Mouse (Mus musculus) adrenal gland, postnatal 25 days (tissue): ENCODE results near the gene Ephb3. TPM values are rescaled to one million over a fixed set of nuclear protein-coding genes. Genes with fewer than 3 reads are reported as not detected.
A peak's percentile ranks its signal among the peaks of the same experiment; 100 is the strongest.

Experiments used
- DNase-seq: peaks from one replicate; pipeline ENCODE4 v3.0.0; 2021; ENCODE audit warnings: mixed read lengths
- microRNA-seq, 2 experiments: library from miRNA; unstranded; fragments of <30 nt; microRNA quantifications; one replicate each; pipeline ENCODE4 v1.2.0; 2021
- total RNA-seq: library from RNA; stranded (reverse); gene quantifications from 2 replicates; pipeline ENCODE4 v1.2.3, GENCODE M21; 2021

Ephb3 gene
- total RNA-seq, 1 experiment from 2014 or later = 1.9 TPM

DNA sequence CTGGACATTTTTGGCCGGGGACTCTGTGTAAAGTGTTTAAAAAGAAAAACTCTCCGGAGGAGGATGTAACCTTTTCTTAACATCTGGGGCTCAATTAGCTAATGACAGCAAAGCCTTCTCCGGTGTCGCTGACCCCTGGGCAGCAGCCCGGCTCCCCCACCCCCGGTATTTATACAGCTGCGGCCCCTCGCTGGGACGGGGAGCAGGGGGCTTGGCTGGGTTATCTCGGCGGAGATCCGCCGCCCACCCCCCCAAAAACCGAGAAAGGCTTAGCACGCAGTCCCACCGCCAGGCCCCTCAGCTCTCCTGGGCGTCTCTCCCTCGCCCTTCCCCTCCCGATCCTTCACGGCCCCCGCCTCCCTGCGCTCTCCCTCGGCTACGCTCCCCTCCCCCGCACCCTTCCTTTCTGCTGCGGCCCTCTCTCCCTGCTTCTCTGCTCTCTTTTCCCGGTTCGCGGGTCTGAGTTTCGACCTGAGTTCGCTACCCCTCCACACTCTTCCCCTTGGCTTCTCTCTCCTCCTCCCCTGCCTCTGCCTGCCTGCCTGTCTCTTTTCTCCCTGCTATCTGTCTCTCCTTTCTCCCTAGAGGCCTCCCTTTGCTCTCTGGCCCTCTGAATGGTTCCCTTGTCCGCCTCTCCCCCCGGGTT, 42.0 kb downstream of the Ephb3 start:
- DNase-seq = peak; percentile 41

DNA sequence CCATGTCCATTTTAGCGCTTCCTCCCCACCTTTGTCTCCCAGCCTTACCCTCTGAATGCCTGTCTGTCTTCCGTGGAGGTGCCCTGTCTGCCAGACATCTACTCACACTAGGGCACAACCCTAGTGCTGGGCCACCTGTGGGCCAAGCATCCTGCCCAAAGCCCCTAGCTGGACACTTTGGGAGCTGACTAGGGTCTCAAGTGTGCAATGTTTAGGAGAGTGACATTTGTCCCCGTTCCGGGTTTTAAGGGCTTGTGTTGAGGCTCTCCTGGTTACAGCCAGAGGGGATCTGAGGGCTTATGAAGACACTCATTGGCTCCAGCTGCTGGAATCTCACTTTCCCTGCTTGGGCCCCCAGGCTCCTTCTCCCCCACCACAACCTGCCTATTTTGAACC, 42.5 kb downstream of the Ephb3 start:
- no peak for DNase-seq

DNA sequence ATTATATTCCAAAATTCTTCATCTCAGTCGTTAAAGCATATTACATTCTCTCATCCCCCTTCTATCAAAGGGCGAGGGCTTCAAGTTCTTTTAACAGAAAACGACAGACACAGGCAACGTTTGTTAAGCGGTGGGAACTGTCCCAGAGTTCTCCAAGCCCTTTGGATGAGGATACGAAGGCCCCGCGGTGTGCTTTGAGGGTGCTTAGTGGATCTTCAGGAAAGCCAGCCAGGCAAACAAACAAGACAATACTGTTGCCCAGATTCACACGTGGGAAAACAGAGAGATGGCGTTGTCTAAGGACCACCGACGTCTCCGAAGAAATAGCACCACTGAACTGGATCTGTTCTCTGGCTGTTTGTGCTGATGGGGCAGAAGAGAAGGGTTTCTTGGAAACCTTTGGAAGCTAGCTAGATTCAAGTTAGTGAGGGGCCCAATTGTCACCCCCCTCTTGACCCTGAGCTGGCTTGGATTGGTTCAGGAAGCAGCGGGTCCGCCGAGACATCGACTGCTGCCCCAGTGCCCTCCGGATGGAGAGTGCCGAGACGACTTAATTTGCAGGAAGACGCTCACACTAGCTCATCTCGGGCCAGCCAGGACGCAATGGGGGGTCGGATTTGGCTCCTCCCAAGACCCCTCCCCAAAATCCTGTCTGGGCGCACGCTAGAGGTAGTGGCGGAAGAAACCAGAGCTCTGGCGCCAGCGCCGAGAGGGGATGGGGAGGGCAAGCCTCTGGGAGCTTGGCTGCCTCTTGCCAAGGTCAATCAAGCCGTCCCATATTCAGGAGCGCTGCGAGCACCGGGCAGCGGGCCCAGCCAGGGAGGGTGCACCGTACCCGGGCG, 43.5 kb downstream of the Ephb3 start:
- peak; percentile 82 for DNase-seq

DNA sequence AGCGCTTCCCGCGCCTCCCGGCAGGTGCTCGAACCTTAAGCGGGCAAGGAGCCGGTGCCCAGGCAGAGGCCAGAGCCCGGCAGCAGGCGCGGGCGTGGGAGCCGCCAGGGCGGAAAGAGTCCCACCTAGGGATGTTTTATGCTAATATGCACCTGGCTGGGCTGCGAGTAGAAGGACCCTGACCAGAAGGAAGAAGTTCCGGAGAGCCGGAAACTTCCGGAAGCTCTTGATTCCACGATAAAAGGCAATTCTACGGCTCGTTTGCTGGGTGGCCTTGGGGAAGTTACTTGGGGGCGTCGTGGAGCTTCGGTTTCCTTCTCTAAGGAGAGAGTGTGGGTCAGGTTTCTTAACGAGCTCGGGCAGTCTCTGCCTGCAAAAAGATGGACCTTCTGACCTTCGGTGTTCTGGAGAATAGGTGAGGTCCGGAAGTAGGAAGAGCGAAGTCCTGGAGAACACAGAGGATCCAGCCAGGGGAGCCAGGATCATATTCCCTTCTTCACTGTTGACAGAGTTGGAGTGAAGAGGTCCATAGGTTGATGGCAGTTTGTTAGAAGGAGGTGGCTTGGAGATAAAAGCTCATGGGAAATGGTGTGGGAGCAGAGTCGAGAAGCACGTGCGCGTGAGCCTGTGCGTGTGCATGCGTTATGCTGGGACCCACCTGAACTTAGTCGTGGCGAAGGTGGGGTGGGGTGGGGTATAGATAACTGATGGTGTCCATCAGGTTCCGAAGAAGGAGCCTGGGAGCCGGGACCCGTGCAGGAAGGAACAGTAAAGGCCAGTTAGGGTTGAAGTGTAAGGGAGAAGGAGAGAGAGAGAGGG, 44.4 kb downstream of the Ephb3 start:
- DNase-seq = no peak

DNA sequence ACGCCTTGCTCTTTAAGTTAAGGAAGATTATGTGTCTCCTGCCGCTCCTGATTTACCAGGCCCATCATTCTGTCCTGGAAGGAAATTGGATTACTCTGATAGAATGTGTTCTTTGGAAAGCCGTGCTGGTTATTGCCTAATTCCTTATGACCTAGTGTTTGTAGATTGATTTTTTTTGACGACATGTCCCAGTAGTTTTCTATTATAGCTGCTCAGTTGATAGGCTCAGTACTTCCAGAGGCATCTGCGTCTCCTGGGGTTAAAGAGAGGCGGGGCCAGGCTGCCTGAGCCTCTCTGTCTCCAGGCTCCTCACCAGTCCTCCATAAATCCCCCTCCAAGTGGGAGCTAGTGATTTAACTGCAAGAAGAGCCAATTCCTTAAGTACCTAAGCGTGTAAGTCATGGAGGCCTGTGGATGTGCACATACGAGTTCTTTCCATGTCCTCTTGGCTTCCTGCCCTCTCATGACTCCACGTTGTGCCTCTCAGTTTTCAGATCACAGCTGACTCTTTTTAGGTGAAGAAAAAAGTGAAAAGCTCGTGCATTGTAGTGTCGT, 47.9 kb downstream of the Ephb3 start:
- DNase-seq = no peak

DNA sequence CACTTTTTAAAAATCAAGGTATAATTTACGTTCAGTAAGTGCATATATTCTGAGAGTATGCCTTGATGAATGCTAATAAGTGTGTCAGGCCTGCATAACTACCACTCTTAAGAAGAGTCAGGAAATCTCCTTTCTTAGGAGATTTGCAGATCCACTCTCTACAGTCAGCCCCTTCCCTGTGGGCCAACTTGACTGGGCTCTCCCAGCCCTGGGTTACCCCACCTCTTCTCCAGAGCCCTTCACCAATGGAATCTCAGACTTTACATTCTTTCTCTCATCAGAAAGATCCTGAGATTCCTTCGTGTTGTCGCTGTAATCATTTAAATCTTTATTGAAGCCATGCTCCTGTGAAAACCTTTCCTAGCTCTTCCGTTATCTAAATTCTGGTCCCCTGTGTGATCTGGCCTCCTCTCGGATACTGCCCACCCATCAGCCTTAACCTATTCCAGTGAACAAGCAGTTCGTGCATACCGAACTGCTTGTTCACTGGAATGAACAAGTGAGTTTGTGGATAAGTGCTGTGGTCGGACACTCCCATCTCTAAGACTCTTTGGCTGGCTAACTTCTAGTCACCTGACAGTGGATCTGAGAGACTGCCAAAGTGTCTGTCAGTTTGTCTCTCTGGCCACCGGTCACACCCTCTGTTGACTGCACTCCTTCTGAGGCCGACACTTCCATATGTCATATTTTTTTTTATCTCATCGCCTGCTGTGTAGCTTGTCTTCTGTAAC, 51.2 kb downstream of the Ephb3 start:
- DNase-seq = no peak

DNA sequence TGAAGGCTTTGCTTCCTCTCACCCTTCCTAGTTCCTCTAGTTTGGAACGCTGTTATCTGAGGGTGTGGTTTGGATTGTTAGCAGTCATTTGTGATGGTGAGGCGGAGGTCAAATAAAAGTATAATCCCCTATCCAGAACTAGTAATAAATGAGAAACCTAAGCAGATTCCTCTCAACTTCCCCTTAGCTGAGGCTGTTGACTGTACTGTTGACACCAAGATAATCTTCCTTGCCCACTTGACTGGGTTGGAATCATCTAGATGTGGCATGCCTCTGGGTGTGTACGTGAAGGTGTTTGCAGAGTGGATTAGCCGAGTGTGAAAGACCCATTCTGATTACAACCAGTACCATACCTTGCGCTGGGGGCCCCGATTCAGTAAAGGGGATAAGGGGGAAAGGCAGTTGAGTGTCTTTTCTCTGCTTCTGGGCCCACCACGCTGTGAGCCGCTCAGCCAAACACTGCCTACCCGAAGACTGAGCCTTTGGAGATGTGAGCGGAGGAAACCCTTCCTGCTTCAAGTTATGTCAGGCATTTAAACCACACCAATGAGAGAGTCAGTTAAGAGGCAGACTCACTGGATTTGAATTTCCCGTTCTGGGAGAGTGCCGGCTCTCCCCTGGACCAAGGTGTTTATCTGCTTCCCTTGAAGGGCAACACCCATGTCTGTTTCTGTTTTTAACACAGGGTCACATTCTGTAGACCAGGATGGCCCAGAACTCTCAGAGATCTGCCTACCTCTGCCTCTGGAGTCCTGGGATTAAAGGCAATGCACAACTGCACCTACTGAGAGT, 52.2 kb downstream of the Ephb3 start:
- no peak for DNase-seq

DNA sequence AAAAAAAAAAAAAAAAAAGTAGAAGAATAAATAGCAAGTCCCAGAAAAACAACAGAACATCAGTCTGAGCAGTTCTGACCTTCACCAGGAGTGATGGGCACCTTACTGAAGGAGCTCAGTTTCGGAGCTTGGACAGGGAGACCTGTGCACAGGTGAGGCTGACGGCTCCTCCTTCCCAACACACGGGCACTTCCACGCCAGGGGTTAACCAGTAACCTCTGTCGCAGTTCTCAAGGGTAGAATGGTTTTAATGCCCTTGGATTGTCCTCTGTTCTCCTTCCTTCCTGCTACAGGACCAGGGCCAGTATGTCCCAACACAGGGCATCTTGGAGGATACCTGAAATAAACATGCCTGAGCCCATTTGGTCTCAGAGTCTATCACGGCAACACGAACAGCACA, 60.9 kb downstream of the Ephb3 start:
- DNase-seq = no peak

DNA sequence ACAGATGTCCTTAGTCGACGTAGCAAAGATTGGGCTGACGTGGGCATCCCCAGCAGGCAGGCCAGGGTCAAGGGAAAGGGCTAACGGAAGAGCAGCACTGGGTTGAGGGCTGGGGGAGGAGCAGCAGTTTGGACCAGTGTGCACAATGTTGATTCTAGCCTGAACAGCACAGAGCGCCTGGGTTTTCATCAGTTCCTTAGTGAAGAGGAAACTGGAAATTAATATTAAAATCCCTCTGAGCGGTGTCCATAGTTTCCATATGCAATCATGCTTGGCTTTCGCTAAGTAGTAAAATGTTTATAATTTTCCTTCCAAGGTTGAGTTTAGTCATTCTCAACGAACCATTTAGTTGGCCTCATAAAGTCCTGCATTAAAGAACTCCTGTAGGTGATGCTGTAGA, 65.2 kb downstream of the Ephb3 start:
- no peak for DNase-seq

DNA sequence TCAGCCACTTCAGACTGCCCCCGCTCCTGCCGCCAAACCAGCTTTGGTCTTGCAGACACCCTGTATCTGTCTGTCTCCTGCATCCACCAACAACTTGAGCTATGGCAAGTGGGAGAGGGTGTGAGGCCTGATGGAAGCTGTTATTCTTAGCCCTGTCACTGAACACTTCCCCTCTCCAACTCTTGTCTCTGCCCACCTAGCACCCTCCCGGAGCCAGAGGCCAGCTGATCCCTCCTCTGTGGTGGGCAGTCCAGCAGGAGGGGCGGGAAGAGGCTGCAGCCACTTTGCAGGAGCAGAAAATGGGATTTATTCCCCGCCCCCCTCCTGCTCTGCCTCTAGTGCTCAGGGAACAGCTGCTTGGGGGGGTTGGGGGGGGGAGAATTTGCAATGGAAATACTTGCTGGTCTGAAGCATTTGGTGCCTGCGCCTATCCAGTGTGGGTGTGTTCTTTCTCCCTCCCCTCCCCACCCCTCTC, 67.3 kb downstream of the Ephb3 start:
- no peak for DNase-seq

DNA sequence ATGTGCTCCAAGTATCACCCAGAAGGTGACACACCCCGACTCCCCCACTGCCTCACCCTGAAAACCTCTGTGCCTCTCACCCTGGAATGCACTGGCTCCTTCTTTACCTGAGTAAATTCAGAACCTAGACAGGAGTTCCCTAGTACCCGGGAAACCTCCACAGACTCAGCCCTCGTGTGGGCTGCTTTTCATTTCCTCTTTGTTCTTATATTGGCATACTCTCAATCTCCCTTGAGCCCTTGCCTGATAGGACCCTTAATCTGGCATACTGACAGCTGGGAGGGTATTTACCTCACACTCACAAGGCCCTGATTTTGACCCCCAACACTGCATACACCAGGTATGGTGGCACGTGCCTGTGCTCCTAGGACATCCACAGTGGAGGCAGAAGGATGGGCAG, 68.2 kb downstream of the Ephb3 start:
- DNase-seq = no peak

Small RNA genes lying within 50 kb of the gene (microRNA-seq; reads per million reads assigned to microRNA genes)
- 0 reads per million in 2 experiments for gene Mir7680

Other genes with a start within 250 kb of the Ephb3 start
- not detected in 2 replicates for gene Teddm3, start 50.8 kb upstream of the Ephb3 start, total RNA-seq
- gene Vps8, start 218.4 kb downstream of the Ephb3 start, total RNA-seq = 24.2 and 24.5 TPM in 2 replicates